Mouse (Mus musculus) erythroblast, adult 5-6 weeks (primary cell): ENCODE results near the gene Ankrd34a. TPM values are rescaled to one million over a fixed set of nuclear protein-coding genes. Genes with fewer than 3 reads are reported as not detected.
A peak's percentile ranks its signal among the peaks of the same experiment; 100 is the strongest.

Source experiments
- ATAC-seq: replicated peaks from 2 replicates; pipeline ENCODE4 v1.8.0; 2016; ENCODE audit warnings: moderate number of reproducible peaks, mild to moderate bottlenecking, moderate TSS enrichment, inconsistent platforms; ENCODE audit not compliant: poor library complexity, low FRiP score, severe bottlenecking
- total RNA-seq, 2 experiments: library from RNA; stranded (forward) in 1 of 2; stranded (reverse) in 1 of 2; fragments of 150-400 nt in 1 of 2; fragments of 200-764, 138-1000 nt in 1 of 2; gene quantifications; 2 replicates each; pipeline versions ENCODE4 v1.2.3 to v1.2.4; 2015 to 2017; ENCODE audit warnings: low replicate concordance in 2 of 2

The Ankrd34a gene
- total RNA-seq, 2 experiments from 2014 or later, result not detected

- ATAC-seq, result no peak
Measured at GRCm38 (mm10) chr3:96560881-96561668, 35.4 kb upstream of the Ankrd34a start.

DNA sequence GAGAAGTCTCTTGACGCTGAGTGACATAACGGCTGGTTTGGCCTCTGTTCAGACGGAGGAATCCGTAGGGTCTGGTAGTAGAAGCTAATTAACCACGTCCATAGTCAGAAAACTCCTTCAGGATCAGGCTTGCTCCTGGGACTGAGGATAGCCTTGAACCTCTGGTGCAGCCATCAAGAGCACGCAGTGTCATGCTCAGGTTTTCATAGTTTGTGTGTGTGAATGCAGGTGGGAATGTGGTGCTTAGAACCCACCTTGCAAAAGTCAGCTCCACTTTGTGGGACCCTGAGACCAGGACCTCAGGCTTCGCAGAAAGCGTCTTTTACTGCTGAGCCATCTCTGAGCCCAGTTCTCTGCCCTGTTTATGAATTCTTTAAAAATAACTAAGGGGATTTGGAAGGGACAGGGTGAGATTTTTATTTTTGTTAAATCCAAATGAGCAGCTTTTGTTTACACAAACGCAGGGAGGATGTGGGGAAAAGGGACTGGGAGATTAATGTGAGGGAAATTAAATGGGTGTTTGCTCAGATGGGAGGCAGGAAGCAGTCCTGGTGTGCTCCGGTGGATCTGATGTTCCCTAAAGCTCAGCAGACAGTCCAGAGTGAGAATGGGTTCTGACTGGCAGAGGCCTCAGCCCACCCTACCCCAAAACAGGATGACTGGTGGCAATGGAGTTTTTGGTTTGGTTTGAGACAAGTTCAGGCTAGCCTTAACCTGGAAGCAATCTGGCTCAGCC is 34.3 kb upstream of the Ankrd34a start:
- ATAC-seq, result no peak

- no peak for ATAC-seq
Measured at GRCm38 (mm10) chr3:96563267-96563666, 33.2 kb upstream of the Ankrd34a start.

- no peak for ATAC-seq
Measured at GRCm38 (mm10) chr3:96563911-96564632, 32.4 kb upstream of the Ankrd34a start.

DNA sequence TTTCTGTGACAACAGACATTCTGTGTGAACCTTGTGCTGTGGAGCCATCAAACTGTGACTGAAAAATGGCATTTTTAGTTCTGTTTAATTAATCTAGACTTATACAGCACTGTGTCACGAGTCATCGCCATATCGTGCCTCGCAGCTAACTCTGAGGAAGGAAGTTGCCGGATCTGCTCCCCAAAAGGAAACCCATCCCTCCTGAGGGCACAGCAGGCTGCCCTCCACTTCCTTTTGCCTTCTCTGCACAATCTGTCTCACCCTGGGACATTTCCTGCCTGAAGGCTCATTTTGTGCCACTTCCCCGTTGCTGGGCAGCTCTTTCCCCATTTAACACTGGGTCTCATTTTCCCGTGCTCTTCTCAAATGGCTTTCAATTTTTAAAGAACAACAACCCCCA is 31.8 kb upstream of the Ankrd34a start:
- no peak for ATAC-seq

GRCm38 (mm10) chr3:96565105-96565504 is 31.3 kb upstream of the Ankrd34a start:
- no peak for ATAC-seq

DNA sequence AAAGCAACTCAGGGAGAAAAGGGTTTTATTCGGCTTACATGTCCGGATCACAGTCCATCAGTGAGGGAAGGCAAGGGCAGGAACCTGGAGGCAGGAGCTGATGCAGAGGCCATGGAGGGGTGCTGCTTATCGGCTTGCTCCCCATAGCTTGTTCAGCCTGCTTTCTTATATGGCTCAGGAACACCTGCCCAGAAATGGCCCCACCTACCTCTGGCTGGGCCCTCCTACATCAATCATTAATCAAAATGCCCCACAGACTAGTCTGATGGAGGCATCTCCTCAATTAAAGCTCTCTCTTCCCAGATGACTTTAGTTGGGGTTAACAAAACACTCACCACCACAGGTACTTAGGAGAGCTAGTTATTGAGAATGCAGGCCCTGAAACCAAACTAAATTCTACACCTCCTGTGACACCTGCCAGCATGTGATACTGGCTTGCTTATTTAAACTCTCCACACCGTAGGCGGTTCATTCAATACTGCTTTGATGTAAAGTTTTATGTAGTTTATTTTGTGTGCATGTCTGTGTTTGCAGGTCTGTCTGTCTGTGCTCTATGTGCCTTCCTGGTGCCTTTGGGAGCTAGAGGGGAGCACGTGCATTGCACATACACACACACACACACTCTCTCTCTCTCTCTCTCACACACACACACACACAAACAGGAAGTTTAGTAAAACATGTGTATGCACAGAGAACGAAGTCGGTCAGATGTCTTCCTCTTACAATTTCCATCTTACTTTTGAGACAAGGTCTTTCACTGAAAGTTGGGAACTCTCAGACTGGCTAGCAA is 29.6 kb upstream of the Ankrd34a start:
- ATAC-seq, result no peak

DNA sequence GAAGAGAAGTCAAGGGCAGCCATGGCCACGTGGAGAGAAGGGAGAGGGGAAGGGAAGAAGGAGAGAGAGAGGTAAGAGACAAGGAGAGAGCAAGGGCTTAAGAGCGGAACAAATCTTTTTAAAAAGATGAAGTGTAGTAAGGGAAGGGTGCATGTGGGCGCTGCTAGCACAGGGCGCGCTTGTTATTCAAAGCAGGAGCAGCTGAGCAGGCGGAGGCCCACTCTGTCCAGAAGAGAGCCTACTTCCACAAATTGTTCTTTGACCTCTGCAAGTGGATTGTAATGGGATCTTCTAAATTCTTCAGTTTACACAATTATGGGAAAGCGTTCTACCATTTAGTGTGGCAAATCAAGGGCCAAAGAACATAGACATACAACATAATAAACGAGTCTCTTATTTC is 27.8 kb upstream of the Ankrd34a start:
- no peak for ATAC-seq

DNA sequence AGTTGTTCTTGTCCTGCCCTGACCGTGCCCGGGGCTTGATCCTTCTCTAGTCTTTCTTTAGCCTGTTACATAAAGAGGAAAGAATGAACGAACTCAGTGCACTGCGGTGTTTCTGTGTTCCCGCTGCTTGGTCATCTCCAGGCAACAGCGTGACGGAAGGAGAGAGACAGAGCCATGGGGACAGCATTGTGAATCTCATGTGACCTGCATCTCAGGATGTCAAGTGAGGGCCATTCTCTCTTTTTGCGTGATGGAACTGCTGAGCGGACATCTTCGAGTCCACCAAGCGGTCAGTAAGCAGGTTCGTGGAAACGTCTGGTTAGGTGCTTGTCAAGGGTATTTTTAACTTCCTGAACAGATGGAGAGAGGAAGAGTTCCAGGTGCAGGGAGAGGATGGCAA is 26.9 kb upstream of the Ankrd34a start:
- ATAC-seq, result no peak

DNA sequence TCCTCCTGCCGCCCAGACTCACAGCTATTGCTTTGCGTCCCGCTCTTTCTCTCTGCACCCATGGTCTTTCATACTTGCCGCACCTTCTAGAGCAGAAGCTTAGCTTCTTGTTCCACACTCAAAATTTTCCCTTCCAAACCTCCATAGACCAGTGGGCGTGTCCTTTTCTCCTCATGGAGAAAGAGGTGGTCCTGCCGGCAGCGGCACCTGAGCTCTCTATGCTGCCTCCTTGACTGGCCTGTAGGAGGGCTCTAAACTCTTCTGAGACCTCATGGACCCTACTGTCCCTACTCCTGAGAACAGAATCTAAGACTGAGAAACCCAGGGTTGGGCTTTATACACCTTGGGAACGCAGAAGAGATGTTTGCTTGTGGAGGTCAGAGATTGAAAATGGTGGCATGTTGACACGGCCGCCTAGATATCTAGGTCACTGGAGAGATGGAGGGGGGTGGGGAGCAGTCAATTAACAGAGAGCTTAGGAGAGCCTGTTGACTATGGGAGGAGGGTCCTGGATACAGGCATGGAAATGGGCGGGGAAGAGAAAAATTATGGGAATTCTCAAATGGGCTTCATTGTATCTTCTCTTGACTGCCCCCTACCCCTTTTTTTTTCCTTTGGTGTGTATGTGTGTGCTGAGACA is 26.4 kb upstream of the Ankrd34a start:
- no peak for ATAC-seq

DNA sequence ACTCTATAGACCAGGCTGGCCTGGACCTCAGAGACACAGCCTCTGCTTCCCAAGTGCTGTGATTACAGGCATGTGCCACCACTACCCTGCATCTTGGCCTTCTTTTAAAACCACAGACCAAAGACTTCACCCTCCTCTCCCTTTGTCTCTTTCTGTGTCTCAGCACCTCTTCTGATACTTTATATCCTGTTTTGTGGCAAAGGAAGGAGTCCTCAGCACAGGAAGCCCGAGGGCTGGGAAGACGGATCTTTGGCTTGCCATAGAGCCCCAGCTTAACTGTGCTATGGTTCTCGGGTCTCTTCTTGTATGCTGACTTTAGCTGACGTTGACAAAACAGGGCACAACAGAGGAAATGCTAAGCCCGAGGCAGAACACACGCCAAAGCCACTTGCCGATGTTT is 25.8 kb upstream of the Ankrd34a start:
- ATAC-seq, result no peak

GRCm38 (mm10) chr3:96571336-96571735 is 25.1 kb upstream of the Ankrd34a start:
- ATAC-seq, result no peak

DNA sequence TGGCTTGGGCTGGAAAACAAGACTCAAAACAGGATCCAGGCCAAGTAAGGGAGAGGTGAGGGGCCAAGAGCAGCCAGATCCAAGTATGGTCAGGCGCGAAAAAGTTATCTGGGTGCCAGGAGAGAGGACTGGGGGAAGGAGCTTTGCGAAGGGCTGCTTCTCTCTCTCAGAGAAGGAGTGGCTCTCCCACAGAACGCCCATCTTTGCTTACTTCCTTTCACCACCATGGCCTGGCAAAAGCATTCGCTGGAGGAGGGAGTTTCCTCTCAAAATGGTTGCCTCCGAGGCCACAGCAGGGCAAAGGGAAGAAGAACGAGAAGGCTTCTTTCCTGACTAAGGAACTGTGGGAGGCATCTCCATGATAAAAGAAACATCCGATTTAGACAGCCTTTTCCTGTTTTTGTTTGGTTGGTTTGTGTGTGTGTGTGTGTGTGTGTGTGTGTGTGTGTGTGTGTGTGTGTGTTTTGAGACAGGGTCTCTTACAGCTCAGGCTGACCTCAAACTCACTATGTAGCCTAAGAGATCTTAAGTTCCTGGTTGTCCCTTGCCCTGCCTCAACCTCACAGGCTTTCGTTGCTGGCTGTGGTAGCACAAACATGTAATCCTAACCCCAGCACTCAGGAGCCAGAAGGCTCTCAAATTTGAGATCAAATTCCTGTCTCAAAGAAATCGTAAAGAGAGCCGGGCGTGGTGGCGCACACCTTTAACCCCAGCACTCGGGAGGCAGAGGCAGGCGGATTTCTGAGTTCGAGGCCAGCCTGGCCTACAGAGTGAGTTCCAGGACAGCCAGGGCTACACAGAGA is 24.3 kb upstream of the Ankrd34a start:
- no peak for ATAC-seq

DNA sequence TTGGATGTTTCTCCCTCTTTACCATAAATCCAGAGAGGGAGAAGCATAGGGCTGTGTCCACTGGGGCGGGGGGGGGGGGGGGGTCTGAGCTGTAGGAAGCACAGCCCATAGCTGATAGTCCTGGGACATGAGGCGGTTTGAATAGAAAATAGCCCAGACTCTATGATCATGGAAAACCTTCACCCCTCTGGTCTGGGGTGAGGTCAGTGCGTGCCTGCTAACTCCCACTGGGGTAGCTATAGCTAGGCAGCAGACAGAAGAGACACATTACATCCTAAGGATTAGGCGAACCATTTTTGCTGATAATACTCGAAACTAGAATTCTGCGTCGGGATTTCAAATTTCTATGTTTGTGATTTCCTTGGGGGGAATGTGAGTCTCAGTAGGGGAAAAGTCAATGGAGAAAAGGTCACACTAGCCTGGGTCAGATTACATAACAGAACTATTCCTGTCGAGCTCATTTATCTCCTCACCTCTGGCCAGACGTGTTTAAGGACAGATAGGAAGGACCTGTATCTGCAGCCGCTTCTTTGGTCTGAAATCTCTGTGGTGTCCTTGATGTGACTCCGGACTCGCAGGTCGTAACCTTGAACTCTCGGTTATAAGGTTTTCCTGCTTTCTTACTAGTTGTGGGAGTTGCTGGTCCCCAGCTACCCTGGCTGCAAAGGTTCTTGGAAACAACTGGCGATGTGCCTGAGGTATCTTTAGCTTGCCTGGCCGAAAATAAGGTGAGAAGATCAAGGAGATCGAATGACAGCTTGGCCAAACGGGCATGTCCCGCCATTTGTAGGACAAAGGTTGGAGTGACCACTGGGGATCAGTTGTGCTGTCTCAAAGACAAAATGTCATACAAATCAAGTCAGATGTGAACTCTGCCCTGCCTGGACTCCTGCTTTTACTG is 22.6 kb upstream of the Ankrd34a start:
- ATAC-seq, result no peak

- ATAC-seq, result no peak
Measured at GRCm38 (mm10) chr3:96575272-96575984, 21.0 kb upstream of the Ankrd34a start.

- ATAC-seq, result 0 out of 2 replicates have a peak, but pooled peaks have one; percentile 17
Measured at GRCm38 (mm10) chr3:96576005-96576658, 20.3 kb upstream of the Ankrd34a start.
